14 mouse cellular contexts compared by ENCODE assay signal in the genomic region with DNA sequence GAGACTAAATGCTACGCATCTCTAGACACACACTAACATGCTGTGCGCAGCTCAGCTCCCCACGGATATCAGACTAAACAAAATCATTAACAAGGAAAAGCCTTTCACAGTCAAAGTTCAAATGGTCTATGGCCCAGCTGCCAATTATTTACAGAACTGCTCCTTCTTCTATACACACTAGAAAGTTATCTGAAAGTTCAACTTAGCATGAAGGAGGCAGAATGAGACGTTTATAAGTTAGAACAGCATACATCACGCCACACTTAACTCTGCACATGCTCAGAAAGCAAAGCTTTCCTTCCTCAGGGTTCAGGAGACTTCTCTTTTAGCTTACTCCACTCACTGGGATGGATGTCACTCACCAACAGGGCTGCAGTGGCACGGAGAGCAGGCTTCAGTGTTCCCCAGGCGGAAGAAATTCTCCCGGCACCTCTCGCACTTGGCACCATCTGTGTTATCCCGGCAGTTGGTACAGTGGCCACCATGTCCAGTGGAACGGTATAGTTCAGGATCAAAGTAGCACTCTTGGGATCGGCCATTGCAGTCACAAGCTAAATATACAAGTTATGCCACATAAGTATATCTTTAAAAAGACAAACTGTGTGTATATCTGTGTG.
DNase-seq lines count a peak whose midpoint lies in the region; ATAC-seq and TF ChIP-seq lines count a peak whose summit lies in the region.
"Had no signal": no experiment of that assay in that cellular context is flagged by ENCODE, and none has a peak within 500 bp of the region (broad histone marks: within the 10 kb centered on the region; RNA-seq: fewer than 3 reads in every experiment).

No protein-coding gene starts in this region.

- H3K4me2 ChIP-seq in lung, embryonic 14.5 days, result 0 out of 2 replicates have a peak overlapping the region, but pooled peaks have one; percentile 12
- H3K4me2 ChIP-seq in stomach, embryonic 16.5 days (ENCODE audit: low read depth, low read length), result no peak overlapping the region
- H3K4me2 ChIP-seq: forebrain, embryonic 12.5 days; hindbrain, embryonic 13.5 days; limb, embryonic 13.5 days had no signal

- H3K27ac ChIP-seq in lung, embryonic 14.5 days (ENCODE audit: low read depth), result peak overlapping the region; percentile 75
- peak overlapping the region; percentile 84 for H3K27ac ChIP-seq in stomach, embryonic 16.5 days (ENCODE audit: low read length)
- H3K27ac ChIP-seq: forebrain, embryonic 12.5 days; hindbrain, embryonic 13.5 days; layer of hippocampus, adult 2 months; limb, embryonic 13.5 days had no signal

- H3K4me1 ChIP-seq in lung, embryonic 14.5 days (ENCODE audit: insufficient read depth), result peaks cover 6% of the 10 kb centered on the region
- peaks cover 11% of the 10 kb centered on the region for H3K4me1 ChIP-seq in stomach, embryonic 16.5 days (ENCODE audit: control insufficient read depth, insufficient read depth, low read length)
- H3K4me1 ChIP-seq: forebrain, embryonic 12.5 days; hindbrain, embryonic 13.5 days; limb, embryonic 13.5 days; megakaryocyte, embryonic 14.5 days had no signal

- peaks cover 81% of the 10 kb centered on the region for H3K36me3 ChIP-seq in lung, embryonic 14.5 days (ENCODE audit: insufficient read depth)
- H3K36me3 ChIP-seq in stomach, embryonic 16.5 days (ENCODE audit: control insufficient read depth, insufficient read depth, low read length), result peaks cover 30% of the 10 kb centered on the region

- DNase-seq in lung, embryonic 14.5 days, result peak; percentile 86
- DNase-seq in lung, adult 18-20 months, result no peak
- DNase-seq in kidney, adult 18-20 months, result peak; percentile 61
- peak; percentile 54 for DNase-seq in kidney, postnatal 14 days
- no peak for DNase-seq in left cerebral cortex, adult 11 months (ENCODE audit: low spot score)
- no peak for DNase-seq in layer of hippocampus, postnatal 25 days (ENCODE audit: extremely low spot score in 1 of 2, low spot score in 1 of 2)
- DNase-seq: cerebellum, adult 9-11 months; embryo, embryonic 11 days had no signal

- H3K9ac ChIP-seq in lung, embryonic 14.5 days, result no peak overlapping the region
- H3K9ac ChIP-seq in stomach, embryonic 16.5 days (ENCODE audit: low read length), result no peak overlapping the region
- H3K9ac ChIP-seq: forebrain, embryonic 12.5 days; hindbrain, embryonic 13.5 days; limb, embryonic 13.5 days had no signal

- no peak overlapping the region for H3K4me3 ChIP-seq in lung, embryonic 14.5 days (ENCODE audit: low read depth, low read length)
- H3K4me3 ChIP-seq in stomach, embryonic 16.5 days (replicated peaks; ENCODE audit: low read length), result no peak overlapping the region
- H3K4me3 ChIP-seq: forebrain, embryonic 12.5 days; hindbrain, embryonic 13.5 days; layer of hippocampus, adult 2 months; limb, embryonic 13.5 days; megakaryocyte, embryonic 14.5 days had no signal

- no peaks in the 10 kb centered on the region for H3K9me3 ChIP-seq in lung, embryonic 14.5 days (ENCODE audit: low read depth, low read length)
- H3K9me3 ChIP-seq in stomach, embryonic 16.5 days (replicated peaks; ENCODE audit: control insufficient read depth, low read length), result no peaks in the 10 kb centered on the region
- H3K9me3 ChIP-seq: forebrain, embryonic 12.5 days; megakaryocyte, embryonic 14.5 days had no signal

- WGBS in lung, embryonic 14.5 days, result 52% methylated on average over 12 of the region's 12 CpGs
- whole genome bisulfite sequencing in stomach, embryonic 16.5 days, result 70% methylated on average over 12 of the region's 12 CpGs

- no peaks in the 10 kb centered on the region for H3K27me3 ChIP-seq in lung, embryonic 14.5 days (ENCODE audit: insufficient read depth, low read length)
- H3K27me3 ChIP-seq in stomach, embryonic 16.5 days (ENCODE audit: control insufficient read depth, insufficient read depth, low read length), result no peaks in the 10 kb centered on the region
- H3K27me3 ChIP-seq: forebrain, embryonic 12.5 days; hindbrain, embryonic 13.5 days; limb, embryonic 13.5 days; megakaryocyte, embryonic 14.5 days had no signal

- TF ChIP-seq CTCF in lung, embryonic 14.5 days (IDR thresholded peaks at IDR 0.05; ENCODE audit: low read depth), result no peak

- peak; percentile 85 for ATAC-seq in lung, embryonic 14.5 days (ENCODE audit: insufficient read depth)
- peak; percentile 51; the same call in 1 of the 2 replicates for ATAC-seq in stomach, embryonic 16.5 days (ENCODE audit: insufficient read depth, low FRiP score)

Comparison
In these comparisons a context has a peak if more than half of its experiments do, and no peak if none do; other contexts are left out.
1. DNase-seq: peak in lung, embryonic 14.5 days (single experiment), kidney, adult 18-20 months (single experiment) and kidney, postnatal 14 days (single experiment); none in lung, adult 18-20 months (0 of 2), left cerebral cortex, adult 11 months (single experiment) and layer of hippocampus, postnatal 25 days (0 of 2).